Mouse (Mus musculus) stomach, embryonic 16.5 days (tissue): Measurements from ENCODE around the gene Rtl8a. TPM values are rescaled to one million over a fixed set of nuclear protein-coding genes. Genes with fewer than 3 reads are reported as not detected.
"Not testable (repeated sequence)": the region's sequence is repeated elsewhere in the genome, so short reads cannot be mapped to it uniquely, and the experiment has no call there.

Experiments used
- ATAC-seq: fragments of 200-750 bp; cut with Nextera tagmentation; 2 replicates; pipeline ENCODE4 v1.8.0; 2017; ENCODE audit warnings: moderate number of reproducible peaks, moderate TSS enrichment; ENCODE audit not compliant: insufficient read depth, low FRiP score
- H3K27ac ChIP-seq: fragments of 300-500 bp; sonication (generic); 2 replicates; pipeline ENCODE4 v1.5.1; 2014; ENCODE audit warnings: low read length
- H3K27me3 ChIP-seq: fragments of 300-500 bp; sonication (generic); 2 replicates; pipeline ENCODE4 v1.6.1; 2014; ENCODE audit warnings: low read length, control low read depth, mixed read lengths; ENCODE audit not compliant: control insufficient read depth, insufficient read depth
- H3K36me3 ChIP-seq: fragments of 300-500 bp; sonication (generic); 2 replicates; pipeline ENCODE4 v1.6.1; 2014; ENCODE audit warnings: low read length; ENCODE audit not compliant: control insufficient read depth, insufficient read depth
- H3K4me1 ChIP-seq: fragments of 300-500 bp; sonication (generic); 2 replicates; pipeline ENCODE4 v1.6.1; 2014; ENCODE audit warnings: low read length, control low read depth, mixed read lengths; ENCODE audit not compliant: control insufficient read depth, insufficient read depth
- H3K4me2 ChIP-seq: fragments of 300-500 bp; sonication (generic); 2 replicates; pipeline ENCODE4 v1.6.1; 2014; ENCODE audit warnings: low read depth, low read length, mixed read lengths
- H3K4me3 ChIP-seq: fragments of 300-500 bp; sonication (generic); replicated peaks from 2 replicates; pipeline ENCODE4 v1.5.1; 2014; ENCODE audit warnings: mild to moderate bottlenecking, low read length
- H3K9ac ChIP-seq: fragments of 300-500 bp; sonication (generic); 2 replicates; pipeline ENCODE4 v1.6.1; 2014; ENCODE audit warnings: low read length
- H3K9me3 ChIP-seq: fragments of 300-500 bp; sonication (generic); replicated peaks from 2 replicates; pipeline ENCODE4 v1.6.1; 2016; ENCODE audit warnings: low read length, control low read depth; ENCODE audit not compliant: control insufficient read depth
- WGBS: fragments of 180-500 bp; shearing (Covaris S2); extraction: QIAGEN DNeasy Blood & Tissue Kit; methylation state at CpG from one replicate; pipeline ENCODE4 v1.1.7; 2014; 5-methylcytosine and 5-hydroxymethylcytosine counted together
- polyA plus RNA-seq: library from polyadenylated mRNA; unstranded; fragments of >200 nt; fragmentation: Nextera tagmentation; extraction: Ambion mirVana; gene quantifications from 2 replicates; pipeline ENCODE4 v1.2.1, GENCODE M21; 2015

Gene Rtl8a
- 44.0 and 44.7 TPM in 2 replicates for polyA plus RNA-seq

- peak; percentile 93 for ATAC-seq
- H3K27me3 ChIP-seq, H3K4me1 ChIP-seq, H3K9ac ChIP-seq, H3K9me3 ChIP-seq, H3K36me3 ChIP-seq, H3K27ac ChIP-seq: not testable (repeated sequence)
- 25% methylated on average over 10 of the region's 50 CpGs for WGBS
- Histone ChIP-seq H3K4me2 (peak within 1 kb of the TSS; percentile 42; the same call in 1 of the 2 replicates), H3K4me3 (peak within 1 kb of the TSS; percentile 41)
Measured at GRCm38 (mm10) chrX:53642980-53643961, at the start of gene Rtl8a. Gene Rtl8a, minus strand, starts transcription at chrX:53643682.

- H3K36me3 ChIP-seq, result no peaks in the 10 kb centered on the region
- H3K4me2 ChIP-seq, result no peak overlapping the region
- H3K4me3 ChIP-seq, result no peak overlapping the region
- H3K9me3 ChIP-seq, result no peaks in the 10 kb centered on the region
- H3K9ac ChIP-seq, result no peak overlapping the region
- no peaks in the 10 kb centered on the region for H3K27me3 ChIP-seq
- WGBS, result 67% methylated on average over 2 of the region's 2 CpGs
- H3K27ac ChIP-seq, result no peak overlapping the region
- ATAC-seq, result no peak
- H3K4me1 ChIP-seq, result no peaks in the 10 kb centered on the region
Measured at GRCm38 (mm10) chrX:53693141-53693540, 49.7 kb upstream of the Rtl8a start.

GRCm38 (mm10) chrX:53692065-53692464, 48.6 kb upstream of the Rtl8a start:
- no peak overlapping the region for H3K4me3 ChIP-seq
- H3K4me2 ChIP-seq, result no peak overlapping the region
- no peaks in the 10 kb centered on the region for H3K9me3 ChIP-seq
- H3K9ac ChIP-seq, result no peak overlapping the region
- no peak for ATAC-seq
- no peaks in the 10 kb centered on the region for H3K4me1 ChIP-seq
- no peaks in the 10 kb centered on the region for H3K36me3 ChIP-seq
- no peaks in the 10 kb centered on the region for H3K27me3 ChIP-seq
- 59% methylated on average over 2 of the region's 2 CpGs for WGBS
- H3K27ac ChIP-seq, result no peak overlapping the region

GRCm38 (mm10) chrX:53684676-53685075, 41.2 kb upstream of the Rtl8a start:
- not testable (repeated sequence) for H3K9me3 ChIP-seq, H3K4me2 ChIP-seq, H3K36me3 ChIP-seq, ATAC-seq, H3K4me3 ChIP-seq, H3K9ac ChIP-seq, H3K27ac ChIP-seq, H3K27me3 ChIP-seq, H3K4me1 ChIP-seq
- 90% methylated on average over 2 of the region's 4 CpGs for WGBS

- not testable (repeated sequence) for H3K27me3 ChIP-seq, H3K4me1 ChIP-seq, H3K9me3 ChIP-seq, H3K4me3 ChIP-seq, H3K36me3 ChIP-seq, ATAC-seq, H3K4me2 ChIP-seq, H3K27ac ChIP-seq, H3K9ac ChIP-seq
- 67% methylated on average over 3 of the region's 3 CpGs for WGBS
Measured at GRCm38 (mm10) chrX:53682650-53683049, 39.2 kb upstream of the Rtl8a start.

- H3K4me1 ChIP-seq, H3K27ac ChIP-seq, H3K4me3 ChIP-seq, ATAC-seq, H3K9me3 ChIP-seq, H3K36me3 ChIP-seq, H3K4me2 ChIP-seq, H3K9ac ChIP-seq, H3K27me3 ChIP-seq: not testable (repeated sequence)
- WGBS, result 0% methylated on average over 1 of the region's 2 CpGs
Measured at GRCm38 (mm10) chrX:53676943-53677342, 33.5 kb upstream of the Rtl8a start.

- H3K27ac ChIP-seq, result peak overlapping the region; percentile 12; the same call in 1 of the 2 replicates
- H3K9ac ChIP-seq, result peak overlapping the region; percentile 17; the same call in 1 of the 2 replicates
- H3K4me3 ChIP-seq, result peak overlapping the region; percentile 36
- not testable (repeated sequence) for H3K4me1 ChIP-seq, ATAC-seq, H3K27me3 ChIP-seq, H3K9me3 ChIP-seq, H3K36me3 ChIP-seq
- peak overlapping the region; percentile 32 for H3K4me2 ChIP-seq
- WGBS, result 18% methylated on average over 3 of the region's 4 CpGs
Measured at GRCm38 (mm10) chrX:53670696-53671095, 27.2 kb upstream of the Rtl8a start.

- H3K4me1 ChIP-seq, result no peaks in the 10 kb centered on the region
- H3K4me3 ChIP-seq, result peak within 1 kb of the TSS; percentile 36
- no peaks in the 10 kb centered on the region for H3K27me3 ChIP-seq
- peak; percentile 92 for ATAC-seq
- peak within 1 kb of the TSS; percentile 12; the same call in 1 of the 2 replicates for H3K27ac ChIP-seq
- 20% methylated on average over 12 of the region's 15 CpGs for WGBS
- no peaks in the 10 kb centered on the region for H3K9me3 ChIP-seq
- peak within 1 kb of the TSS; percentile 32 for H3K4me2 ChIP-seq
- no peaks in the 10 kb centered on the region for H3K36me3 ChIP-seq
- H3K9ac ChIP-seq, result peak within 1 kb of the TSS; percentile 17; the same call in 1 of the 2 replicates
Measured at GRCm38 (mm10) chrX:53670294-53670693, 26.8 kb upstream of the Rtl8a start, which contains the start of gene Rtl8b. Gene Rtl8b, minus strand, starts transcription at chrX:53670408.

GRCm38 (mm10) chrX:53669557-53670270, 26.2 kb upstream of the Rtl8a start:
- H3K27ac ChIP-seq, H3K9me3 ChIP-seq, H3K36me3 ChIP-seq, H3K4me1 ChIP-seq, H3K9ac ChIP-seq, H3K27me3 ChIP-seq, H3K4me2 ChIP-seq: not testable (repeated sequence)
- H3K4me3 ChIP-seq, result peak overlapping the region; percentile 36
- ATAC-seq, result peak; percentile 44
- WGBS, result no CpG with 5 or more reads among the region's 36 CpGs
